Mouse (Mus musculus): ENCODE data around the gene Faim.

DNA sequence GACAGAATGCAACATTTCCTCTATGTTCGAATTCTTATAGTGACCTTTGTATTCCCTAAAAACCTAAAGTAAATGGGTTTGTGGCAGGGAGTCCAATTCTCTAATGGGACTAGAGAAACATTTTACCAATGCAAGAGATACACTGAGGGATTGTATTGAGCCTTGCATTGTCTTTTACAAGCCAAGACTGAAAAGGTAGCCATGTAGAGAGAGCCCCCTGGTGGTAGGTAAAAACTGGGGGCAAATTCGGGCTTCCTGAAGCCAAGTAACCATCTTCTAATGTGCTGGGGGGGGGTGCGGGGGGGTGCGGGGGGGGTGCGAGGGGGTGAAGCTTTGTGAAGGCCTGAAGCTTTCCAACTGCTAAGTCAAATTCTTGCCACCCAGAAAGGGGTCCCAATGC, 25.8 kb upstream of the Faim start:
- no peak for TF ChIP-seq CTCF (IDR thresholded peaks at IDR 0.05; ENCODE audit: extremely low read depth, insufficient read length, insufficient replicate concordance, low read depth, low read length)
- no peak for TF ChIP-seq POLR2A (IDR thresholded peaks at IDR 0.05; ENCODE audit: low read depth, low read length)
